Mouse (Mus musculus) testis, adult 2 months (tissue): ENCODE data around the gene Dclk2.

Experiments used
- CTCF ChIP-seq: fragments of 200-500 bp; IDR thresholded peaks from 2 replicates; pipeline ENCODE4 v1.5.1; 2012; ENCODE audit warnings: low read depth, mild to moderate bottlenecking, inconsistent platforms, low read length, moderate library complexity; ENCODE audit not compliant: control insufficient read depth, insufficient read depth, insufficient replicate concordance
- POLR2A ChIP-seq: fragments of 200-500 bp; IDR thresholded peaks from 2 replicates; pipeline ENCODE4 v1.6.1; 2012; ENCODE audit warnings: low read depth, mild to moderate bottlenecking, inconsistent platforms, low read length, moderate library complexity; ENCODE audit not compliant: control insufficient read depth

DNA sequence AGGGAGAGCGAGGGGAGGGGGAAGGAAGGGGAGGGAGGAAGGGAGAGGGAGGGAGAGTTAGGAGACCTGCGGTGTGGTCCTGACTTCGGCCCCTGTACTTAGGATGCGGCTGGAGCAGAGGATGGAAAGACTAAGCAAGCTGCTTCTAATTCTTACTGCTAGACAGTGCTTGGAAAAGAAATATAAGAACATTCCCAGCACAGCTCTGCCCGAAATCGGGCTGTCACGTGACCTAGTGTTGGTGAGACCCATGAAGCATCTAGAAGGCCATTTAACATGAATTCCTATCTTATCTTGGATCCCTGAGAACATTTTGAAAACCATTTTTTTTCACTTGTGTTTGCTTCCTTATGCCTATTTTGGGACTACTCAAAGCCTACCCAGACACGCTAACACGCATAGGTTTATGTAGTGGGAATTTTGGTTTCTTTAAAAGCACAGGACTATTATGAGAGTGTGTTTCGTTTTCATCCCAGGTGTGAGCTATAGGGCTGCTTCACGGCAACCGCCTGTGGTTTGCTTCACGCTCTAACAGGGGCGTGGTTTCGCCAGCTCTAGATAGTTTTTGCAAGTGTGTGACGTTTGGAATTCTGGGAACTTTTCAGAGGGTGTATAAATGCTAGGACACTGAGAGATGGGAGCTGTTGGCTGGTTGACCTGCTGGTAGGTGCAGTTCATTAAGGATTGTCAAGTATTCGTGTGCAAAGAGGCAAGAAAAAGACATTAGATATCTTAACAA lies 40.2 kb upstream of the Dclk2 start:
- TF ChIP-seq CTCF: no peak
- no peak for TF ChIP-seq POLR2A
